Mouse (Mus musculus) neural tube, embryonic 12.5 days (tissue): ENCODE results near the gene Foxp2. TPM values are rescaled to one million over a fixed set of nuclear protein-coding genes. Genes with fewer than 3 reads are reported as not detected.
A peak's percentile ranks its signal among the peaks of the same experiment; 100 is the strongest.

Experiments used
- ATAC-seq: fragments of 200-750 bp; cut with Nextera tagmentation; 2 replicates; pipeline ENCODE4 v1.8.0; 2017; ENCODE audit warnings: low read depth, mild to moderate bottlenecking, moderate TSS enrichment, moderate library complexity; ENCODE audit not compliant: low FRiP score
- H3K27ac ChIP-seq: fragments of 300-500 bp; sonication (generic); 2 replicates; pipeline ENCODE4 v1.5.1; 2016
- H3K27me3 ChIP-seq: fragments of 300-500 bp; sonication (generic); replicated peaks from 2 replicates; pipeline ENCODE4 v1.6.1; 2016; ENCODE audit warnings: mild to moderate bottlenecking
- H3K36me3 ChIP-seq: fragments of 300-500 bp; sonication (generic); 2 replicates; pipeline ENCODE4 v1.6.1; 2016; ENCODE audit warnings: mild to moderate bottlenecking
- H3K4me1 ChIP-seq: fragments of 300-500 bp; sonication (generic); 2 replicates; pipeline ENCODE4 v1.6.1; 2016
- H3K4me2 ChIP-seq: fragments of 300-500 bp; sonication (generic); replicated peaks from 2 replicates; pipeline ENCODE4 v1.6.1; 2016; ENCODE audit warnings: mild to moderate bottlenecking
- H3K4me3 ChIP-seq: fragments of 300-500 bp; sonication (generic); 2 replicates; pipeline ENCODE4 v1.5.1; 2016
- H3K9ac ChIP-seq: fragments of 300-500 bp; sonication (generic); 2 replicates; pipeline ENCODE4 v1.6.1; 2016; ENCODE audit warnings: mild to moderate bottlenecking
- H3K9me3 ChIP-seq: fragments of 300-500 bp; sonication (generic); 2 replicates; pipeline ENCODE4 v1.6.1; 2016; ENCODE audit warnings: mild to moderate bottlenecking
- WGBS: fragments of 180-500 bp; shearing (Covaris S2); methylation state at CpG from one replicate; pipeline ENCODE4 v1.1.7; 2016; 5-methylcytosine and 5-hydroxymethylcytosine counted together
- polyA plus RNA-seq: library from polyadenylated mRNA; unstranded; fragments of >200 nt; fragmentation: Nextera tagmentation; extraction: Ambion mirVana; gene quantifications from 2 replicates; pipeline ENCODE4 v1.2.1, GENCODE M21; 2016

Foxp2 gene
- polyA plus RNA-seq, 1 experiment from 2014 or later, result 27.4 TPM

- Histone ChIP-seq H3K9ac (no peak overlapping the region), H3K4me3 (no peak overlapping the region), H3K4me2 (no peak overlapping the region), H3K4me1 (no peaks in the 10 kb centered on the region), H3K27me3 (no peaks in the 10 kb centered on the region), H3K27ac (no peak overlapping the region), H3K9me3 (no peaks in the 10 kb centered on the region), H3K36me3 (no peaks in the 10 kb centered on the region)
- ATAC-seq, result no peak
- WGBS, result 87% methylated on average over 2 of the region's 2 CpGs
Observed at GRCm38 (mm10) chr6:15130142-15130541, 229.0 kb downstream of the Foxp2 start.

GRCm38 (mm10) chr6:15142094-15142493 lies 240.9 kb downstream of the Foxp2 start:
- 57% methylated on average over 1 of the region's 1 CpGs for WGBS
- no peak overlapping the region for H3K9ac ChIP-seq
- H3K27ac ChIP-seq, result no peak overlapping the region
- H3K4me2 ChIP-seq, result no peak overlapping the region
- no peak for ATAC-seq
- H3K36me3 ChIP-seq, result no peaks in the 10 kb centered on the region
- H3K27me3 ChIP-seq, result no peaks in the 10 kb centered on the region
- no peak overlapping the region for H3K4me3 ChIP-seq
- no peaks in the 10 kb centered on the region for H3K9me3 ChIP-seq
- no peaks in the 10 kb centered on the region for H3K4me1 ChIP-seq

GRCm38 (mm10) chr6:15151619-15152018 lies 250.5 kb downstream of the Foxp2 start:
- Histone ChIP-seq H3K4me3 (no peak overlapping the region), H3K4me2 (no peak overlapping the region), H3K9me3 (no peaks in the 10 kb centered on the region), H3K36me3 (no peaks in the 10 kb centered on the region), H3K27me3 (no peaks in the 10 kb centered on the region), H3K9ac (no peak overlapping the region), H3K4me1 (no peaks in the 10 kb centered on the region), H3K27ac (no peak overlapping the region)
- peak; percentile 37 for ATAC-seq
- WGBS, result 36% methylated on average over 3 of the region's 3 CpGs

GRCm38 (mm10) chr6:15163508-15164053 lies 262.4 kb downstream of the Foxp2 start:
- Histone ChIP-seq H3K9ac (no peak overlapping the region), H3K27me3 (no peaks in the 10 kb centered on the region), H3K27ac (no peak overlapping the region), H3K36me3 (no peaks in the 10 kb centered on the region), H3K4me3 (no peak overlapping the region), H3K9me3 (no peaks in the 10 kb centered on the region), H3K4me1 (no peaks in the 10 kb centered on the region), H3K4me2 (no peak overlapping the region)
- WGBS, result 91% methylated on average over 2 of the region's 2 CpGs
- ATAC-seq, result no peak

- Histone ChIP-seq H3K27me3 (no peaks in the 10 kb centered on the region), H3K9me3 (no peaks in the 10 kb centered on the region), H3K4me3 (no peak overlapping the region), H3K27ac (no peak overlapping the region), H3K4me1 (no peaks in the 10 kb centered on the region), H3K36me3 (no peaks in the 10 kb centered on the region), H3K9ac (no peak overlapping the region), H3K4me2 (no peak overlapping the region)
- no peak for ATAC-seq
Observed at GRCm38 (mm10) chr6:15176754-15177153, 275.6 kb downstream of the Foxp2 start.

- no peak overlapping the region for H3K4me2 ChIP-seq
- H3K9ac ChIP-seq, result no peak overlapping the region
- no peaks in the 10 kb centered on the region for H3K36me3 ChIP-seq
- H3K4me3 ChIP-seq, result no peak overlapping the region
- no peaks in the 10 kb centered on the region for H3K9me3 ChIP-seq
- no peak for ATAC-seq
- H3K4me1 ChIP-seq, result 0 out of 2 replicates have a peak, but pooled peaks cover 9% of the 10 kb centered on the region
- no peaks in the 10 kb centered on the region for H3K27me3 ChIP-seq
- no peak overlapping the region for H3K27ac ChIP-seq
- WGBS, result 74% methylated on average over 5 of the region's 5 CpGs
Observed at GRCm38 (mm10) chr6:15192877-15193276, 291.7 kb downstream of the Foxp2 start.

GRCm38 (mm10) chr6:15242176-15242942 lies 341.2 kb downstream of the Foxp2 start:
- Histone ChIP-seq H3K4me3 (no peak overlapping the region), H3K9ac (no peak overlapping the region), H3K27ac (no peak overlapping the region), H3K36me3 (no peaks in the 10 kb centered on the region), H3K4me1 (no peaks in the 10 kb centered on the region), H3K4me2 (no peak overlapping the region), H3K27me3 (no peaks in the 10 kb centered on the region), H3K9me3 (no peaks in the 10 kb centered on the region)
- WGBS, result 82% methylated on average over 10 of the region's 10 CpGs
- ATAC-seq, result no peak

- H3K9ac ChIP-seq, result no peak overlapping the region
- H3K4me2 ChIP-seq, result no peak overlapping the region
- no peak for ATAC-seq
- no peak overlapping the region for H3K27ac ChIP-seq
- no peaks in the 10 kb centered on the region for H3K36me3 ChIP-seq
- WGBS, result 30% methylated on average over 7 of the region's 7 CpGs
- H3K9me3 ChIP-seq, result no peaks in the 10 kb centered on the region
- no peaks in the 10 kb centered on the region for H3K4me1 ChIP-seq
- no peaks in the 10 kb centered on the region for H3K27me3 ChIP-seq
- no peak overlapping the region for H3K4me3 ChIP-seq
Observed at GRCm38 (mm10) chr6:15257393-15257792, 356.2 kb downstream of the Foxp2 start.

GRCm38 (mm10) chr6:15257893-15258292 lies 356.7 kb downstream of the Foxp2 start:
- ATAC-seq, result no peak
- WGBS, result 70% methylated on average over 6 of the region's 6 CpGs
- no peak overlapping the region for H3K4me2 ChIP-seq

GRCm38 (mm10) chr6:15268136-15268535 lies 367.0 kb downstream of the Foxp2 start:
- Histone ChIP-seq H3K27me3 (no peaks in the 10 kb centered on the region), H3K36me3 (no peaks in the 10 kb centered on the region), H3K9me3 (no peaks in the 10 kb centered on the region), H3K4me2 (no peak overlapping the region), H3K9ac (no peak overlapping the region), H3K4me3 (no peak overlapping the region), H3K4me1 (no peaks in the 10 kb centered on the region), H3K27ac (no peak overlapping the region)
- ATAC-seq, result no peak
- WGBS, result 86% methylated on average over 2 of the region's 2 CpGs

More at GRCm38 (mm10) chr6:15257893-15258292, 356.7 kb downstream of the Foxp2 start:
- Histone ChIP-seq H3K4me3 (no peak overlapping the region), H3K27me3 (no peaks in the 10 kb centered on the region), H3K9me3 (no peaks in the 10 kb centered on the region), H3K36me3 (no peaks in the 10 kb centered on the region), H3K27ac (no peak overlapping the region), H3K4me1 (no peaks in the 10 kb centered on the region), H3K9ac (no peak overlapping the region)

GRCm38 (mm10) chr6:15285213-15285612 lies 384.1 kb downstream of the Foxp2 start:
- WGBS, result 39% methylated on average over 3 of the region's 3 CpGs
- 0 out of 2 replicates have a peak, but pooled peaks cover 2% of the 10 kb centered on the region for H3K4me1 ChIP-seq
- no peak overlapping the region for H3K4me3 ChIP-seq
- no peaks in the 10 kb centered on the region for H3K36me3 ChIP-seq
- no peak overlapping the region for H3K4me2 ChIP-seq
- H3K27me3 ChIP-seq, result no peaks in the 10 kb centered on the region
- 0 out of 2 replicates have a peak, but pooled peaks have one; percentile 41 for ATAC-seq
- H3K9ac ChIP-seq, result no peak overlapping the region
- H3K27ac ChIP-seq, result no peak overlapping the region
- H3K9me3 ChIP-seq, result no peaks in the 10 kb centered on the region

GRCm38 (mm10) chr6:15294081-15294480 lies 392.9 kb downstream of the Foxp2 start:
- H3K36me3 ChIP-seq, result no peaks in the 10 kb centered on the region
- no peaks in the 10 kb centered on the region for H3K27me3 ChIP-seq
- H3K9me3 ChIP-seq, result no peaks in the 10 kb centered on the region
- WGBS, result 83% methylated on average over 5 of the region's 5 CpGs
- H3K4me1 ChIP-seq, result no peaks in the 10 kb centered on the region
- ATAC-seq, result no peak
- H3K9ac ChIP-seq, result no peak overlapping the region
- H3K4me2 ChIP-seq, result no peak overlapping the region
- H3K4me3 ChIP-seq, result no peak overlapping the region
- no peak overlapping the region for H3K27ac ChIP-seq

GRCm38 (mm10) chr6:15299279-15299678 lies 398.1 kb downstream of the Foxp2 start:
- no peak overlapping the region for H3K27ac ChIP-seq
- H3K9ac ChIP-seq, result no peak overlapping the region
- H3K4me2 ChIP-seq, result no peak overlapping the region
- H3K4me3 ChIP-seq, result no peak overlapping the region
- H3K4me1 ChIP-seq, result no peaks in the 10 kb centered on the region
- ATAC-seq, result no peak
- no peaks in the 10 kb centered on the region for H3K9me3 ChIP-seq
- no peaks in the 10 kb centered on the region for H3K36me3 ChIP-seq
- H3K27me3 ChIP-seq, result no peaks in the 10 kb centered on the region
- 43% methylated on average over 1 of the region's 1 CpGs for WGBS
